Mouse (Mus musculus) hindbrain, embryonic 10.5 days (tissue): ENCODE measurements around the gene Syap1. TPM values are rescaled to one million over a fixed set of nuclear protein-coding genes. Genes with fewer than 3 reads are reported as not detected.
"Not testable (repeated sequence)": the region's sequence is repeated elsewhere in the genome, so short reads cannot be mapped to it uniquely, and the experiment has no call there.

Source experiments
- DNase-seq: peaks from one replicate; pipeline ENCODE4 v3.0.0-alpha.2; 2017; ENCODE audit warnings: low spot score
- H3K27ac ChIP-seq: fragments of 300-500 bp; sonication (generic); 2 replicates; pipeline ENCODE4 v1.5.1; 2016; ENCODE audit warnings: mild to moderate bottlenecking, moderate library complexity
- H3K27me3 ChIP-seq: fragments of 300-500 bp; sonication (generic); 2 replicates; pipeline ENCODE4 v1.6.1; 2016; ENCODE audit warnings: mild to moderate bottlenecking; ENCODE audit not compliant: poor library complexity, insufficient read depth, severe bottlenecking
- H3K36me3 ChIP-seq: fragments of 300-500 bp; sonication (generic); 2 replicates; pipeline ENCODE4 v1.6.1; 2016; ENCODE audit warnings: mild to moderate bottlenecking, moderate library complexity
- H3K4me1 ChIP-seq: fragments of 300-500 bp; sonication (generic); replicated peaks from 2 replicates; pipeline ENCODE4 v1.6.1; 2016; ENCODE audit warnings: mild to moderate bottlenecking
- H3K4me3 ChIP-seq: fragments of 300-500 bp; sonication (generic); 2 replicates; pipeline ENCODE4 v1.5.1; 2016; ENCODE audit warnings: mild to moderate bottlenecking, moderate library complexity
- H3K9me3 ChIP-seq: fragments of 300-500 bp; sonication (generic); 2 replicates; pipeline ENCODE4 v1.6.1; 2016; ENCODE audit warnings: mild to moderate bottlenecking, moderate library complexity
- WGBS: fragments of 180-500 bp; shearing (Covaris S2); methylation state at CpG from one replicate; pipeline ENCODE4 v1.1.7; 2016; 5-methylcytosine and 5-hydroxymethylcytosine counted together
- polyA plus RNA-seq: library from polyadenylated mRNA; unstranded; fragments of >200 nt; fragmentation: Nextera tagmentation; extraction: Ambion mirVana; gene quantifications from 2 replicates; pipeline ENCODE4 v1.2.1, GENCODE M21; 2016

Syap1 gene
- polyA plus RNA-seq, 1 experiment from 2014 or later = 22.0 TPM

- 41% methylated on average over 4 of the region's 4 CpGs for WGBS
- Histone ChIP-seq H3K36me3 (peaks cover 36% of the 10 kb centered on the region), H3K27me3 (0 out of 2 replicates have a peak, but pooled peaks cover 4% of the 10 kb centered on the region), H3K4me1 (no peaks in the 10 kb centered on the region), H3K9me3 (no peaks in the 10 kb centered on the region), H3K27ac (no peak overlapping the region), H3K4me3 (no peak overlapping the region)
- peak; percentile 4 for DNase-seq
Observed at GRCm38 (mm10) chrX:162871734-162872517, 16.3 kb downstream of the Syap1 start.

GRCm38 (mm10) chrX:162868294-162868965, 19.8 kb downstream of the Syap1 start:
- Histone ChIP-seq H3K36me3 (peaks cover 34% of the 10 kb centered on the region), H3K4me3 (no peak overlapping the region), H3K9me3 (no peaks in the 10 kb centered on the region), H3K27me3 (0 out of 2 replicates have a peak, but pooled peaks cover 4% of the 10 kb centered on the region), H3K4me1 (no peaks in the 10 kb centered on the region), H3K27ac (no peak overlapping the region)
- WGBS = 89% methylated on average over 3 of the region's 3 CpGs
- DNase-seq = no peak

GRCm38 (mm10) chrX:162848682-162849081, 39.6 kb downstream of the Syap1 start:
- WGBS = 87% methylated on average over 1 of the region's 1 CpGs
- Histone ChIP-seq H3K4me3 (no peak overlapping the region), H3K27me3 (no peaks in the 10 kb centered on the region), H3K27ac (no peak overlapping the region), H3K36me3 (no peaks in the 10 kb centered on the region), H3K9me3 (no peaks in the 10 kb centered on the region), H3K4me1 (no peaks in the 10 kb centered on the region)
- DNase-seq = no peak

DNA sequence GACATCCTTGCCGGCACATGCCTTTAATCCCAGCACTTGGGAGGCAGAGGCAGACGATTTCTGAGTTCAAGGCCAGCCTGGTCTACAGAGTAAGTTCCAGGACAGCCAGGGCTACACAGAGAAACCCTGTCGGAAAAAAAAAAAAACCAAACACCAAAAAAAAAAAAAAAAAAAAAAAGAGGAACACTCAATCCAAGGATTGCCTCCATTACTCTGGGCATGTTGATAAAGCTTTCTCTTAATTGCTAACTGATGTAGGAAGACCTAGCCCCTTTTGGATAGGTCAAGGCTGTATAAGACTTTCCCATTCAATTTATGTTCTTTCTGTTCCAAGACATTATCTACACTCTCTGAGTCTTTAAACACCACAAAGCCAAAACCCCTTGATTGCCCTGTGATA, 42.7 kb downstream of the Syap1 start:
- no peak overlapping the region for H3K4me3 ChIP-seq
- H3K27ac ChIP-seq = no peak overlapping the region
- WGBS = 84% methylated on average over 3 of the region's 3 CpGs
- no peaks in the 10 kb centered on the region for H3K9me3 ChIP-seq
- H3K27me3 ChIP-seq = no peaks in the 10 kb centered on the region
- H3K4me1 ChIP-seq = no peaks in the 10 kb centered on the region
- no peaks in the 10 kb centered on the region for H3K36me3 ChIP-seq
- DNase-seq = no peak

DNA sequence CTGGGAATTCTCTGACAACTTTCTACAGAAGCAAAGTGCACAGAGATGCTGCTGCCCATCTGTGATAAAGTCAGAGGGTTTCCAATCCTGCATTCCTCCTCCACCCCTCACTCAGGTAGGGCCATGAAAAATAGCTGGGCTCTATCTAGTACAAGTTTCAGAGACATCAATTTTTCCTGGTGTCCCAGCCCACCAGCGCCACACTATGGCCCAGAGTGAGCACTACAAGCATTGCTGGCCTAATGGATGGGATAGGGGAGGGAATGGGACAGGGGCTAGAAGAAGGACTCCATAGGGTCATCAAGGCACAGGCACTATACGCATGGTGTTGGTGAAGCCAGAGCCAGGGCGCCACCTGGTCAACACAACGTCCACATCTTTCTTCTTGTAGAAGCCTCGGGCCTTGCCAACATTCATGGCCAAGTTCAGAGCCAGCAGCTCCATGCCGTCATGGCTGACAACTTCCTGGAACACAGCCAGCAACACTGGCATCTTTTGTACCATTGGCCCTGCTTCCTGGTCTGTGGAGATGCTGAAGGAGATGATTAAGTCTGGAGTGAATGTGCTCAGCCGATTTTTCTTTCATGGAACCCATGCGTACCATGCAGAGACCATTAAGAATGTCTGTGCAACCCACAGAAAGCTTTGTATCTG, 43.7 kb downstream of the Syap1 start:
- H3K4me1 ChIP-seq = no peaks in the 10 kb centered on the region
- no peak overlapping the region for H3K27ac ChIP-seq
- DNase-seq = no peak
- H3K4me3 ChIP-seq = no peak overlapping the region
- no peaks in the 10 kb centered on the region for H3K9me3 ChIP-seq
- 77% methylated on average over 8 of the region's 8 CpGs for WGBS
- no peaks in the 10 kb centered on the region for H3K27me3 ChIP-seq
- H3K36me3 ChIP-seq = no peaks in the 10 kb centered on the region

GRCm38 (mm10) chrX:162832101-162832500, 56.1 kb downstream of the Syap1 start:
- peaks cover 21% of the 10 kb centered on the region for H3K27me3 ChIP-seq
- no peaks in the 10 kb centered on the region for H3K9me3 ChIP-seq
- no peak overlapping the region for H3K4me3 ChIP-seq
- H3K36me3 ChIP-seq = no peaks in the 10 kb centered on the region
- H3K27ac ChIP-seq = peak overlapping the region; percentile 56
- peak; percentile 36 for DNase-seq
- 33% methylated on average over 3 of the region's 3 CpGs for WGBS
- peaks cover 15% of the 10 kb centered on the region for H3K4me1 ChIP-seq

DNA sequence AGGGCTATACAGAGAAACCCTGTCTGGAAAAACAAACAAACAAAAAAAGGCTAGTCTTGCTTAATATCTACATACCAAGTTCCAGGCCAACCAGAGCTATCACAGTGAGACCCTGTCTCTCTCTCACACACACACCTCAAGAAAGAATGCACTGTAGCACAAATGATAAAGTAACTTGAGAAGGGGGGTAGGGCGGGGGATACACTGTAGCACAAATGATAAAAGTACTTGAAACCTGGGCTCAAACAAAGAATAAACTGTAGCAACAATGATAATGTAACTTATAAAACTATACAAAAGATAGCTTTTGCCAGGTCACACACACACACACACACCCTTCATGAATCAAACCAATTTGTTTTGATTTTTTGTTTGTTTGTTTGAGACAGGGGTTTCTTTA, 56.7 kb downstream of the Syap1 start:
- DNase-seq = no peak
- no peaks in the 10 kb centered on the region for H3K9me3 ChIP-seq
- H3K4me1 ChIP-seq = peaks cover 15% of the 10 kb centered on the region
- H3K36me3 ChIP-seq = no peaks in the 10 kb centered on the region
- peaks cover 21% of the 10 kb centered on the region for H3K27me3 ChIP-seq
- 52% methylated on average over 1 of the region's 1 CpGs for WGBS
- peak overlapping the region; percentile 56; the same call in 1 of the 2 replicates for H3K27ac ChIP-seq
- H3K4me3 ChIP-seq = no peak overlapping the region

DNA sequence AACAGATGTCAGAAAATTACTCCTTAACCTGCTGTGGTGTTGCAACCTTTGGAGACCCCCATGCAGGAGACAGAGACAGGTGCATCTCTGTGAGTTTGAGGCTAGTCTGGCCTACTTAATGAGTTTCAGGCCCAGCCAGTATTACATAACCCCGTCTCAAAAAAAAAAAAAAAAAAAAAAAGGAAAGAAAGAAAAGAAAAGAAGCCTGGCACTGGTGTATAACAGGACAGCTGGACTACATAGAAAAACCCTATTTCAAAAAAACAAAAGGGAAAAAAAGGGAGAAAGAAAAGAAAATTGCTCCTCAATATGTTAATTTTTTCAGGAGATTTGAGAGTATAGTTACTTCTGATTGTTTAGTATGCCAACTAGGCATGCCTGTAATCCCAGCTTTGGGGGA, 57.2 kb downstream of the Syap1 start:
- WGBS = 21% methylated on average over 1 of the region's 1 CpGs
- no peak for DNase-seq

GRCm38 (mm10) chrX:162830313-162830712, 57.9 kb downstream of the Syap1 start:
- WGBS = 63% methylated on average over 2 of the region's 2 CpGs
- H3K27me3 ChIP-seq = peaks cover 21% of the 10 kb centered on the region
- H3K36me3 ChIP-seq, H3K27ac ChIP-seq, DNase-seq, H3K4me3 ChIP-seq, H3K9me3 ChIP-seq: not testable (repeated sequence)
- H3K4me1 ChIP-seq = peaks cover 15% of the 10 kb centered on the region

More for the DNA sequence above, 57.2 kb downstream of the Syap1 start:
- H3K36me3 ChIP-seq = no peaks in the 10 kb centered on the region
- no peaks in the 10 kb centered on the region for H3K9me3 ChIP-seq
- peaks cover 15% of the 10 kb centered on the region for H3K4me1 ChIP-seq
- H3K27ac ChIP-seq = 0 out of 2 replicates have a peak overlapping the region, but pooled peaks have one; percentile 56
- H3K27me3 ChIP-seq = peaks cover 21% of the 10 kb centered on the region
- H3K4me3 ChIP-seq = no peak overlapping the region

GRCm38 (mm10) chrX:162829741-162830140, 58.5 kb downstream of the Syap1 start:
- H3K36me3 ChIP-seq = no peaks in the 10 kb centered on the region
- peaks cover 15% of the 10 kb centered on the region for H3K4me1 ChIP-seq
- H3K4me3 ChIP-seq = peak overlapping the region; percentile 65
- 46% methylated on average over 5 of the region's 5 CpGs for WGBS
- H3K9me3 ChIP-seq = no peaks in the 10 kb centered on the region
- H3K27me3 ChIP-seq = peaks cover 18% of the 10 kb centered on the region
- H3K27ac ChIP-seq = peak overlapping the region; percentile 69
- no peak for DNase-seq

DNA sequence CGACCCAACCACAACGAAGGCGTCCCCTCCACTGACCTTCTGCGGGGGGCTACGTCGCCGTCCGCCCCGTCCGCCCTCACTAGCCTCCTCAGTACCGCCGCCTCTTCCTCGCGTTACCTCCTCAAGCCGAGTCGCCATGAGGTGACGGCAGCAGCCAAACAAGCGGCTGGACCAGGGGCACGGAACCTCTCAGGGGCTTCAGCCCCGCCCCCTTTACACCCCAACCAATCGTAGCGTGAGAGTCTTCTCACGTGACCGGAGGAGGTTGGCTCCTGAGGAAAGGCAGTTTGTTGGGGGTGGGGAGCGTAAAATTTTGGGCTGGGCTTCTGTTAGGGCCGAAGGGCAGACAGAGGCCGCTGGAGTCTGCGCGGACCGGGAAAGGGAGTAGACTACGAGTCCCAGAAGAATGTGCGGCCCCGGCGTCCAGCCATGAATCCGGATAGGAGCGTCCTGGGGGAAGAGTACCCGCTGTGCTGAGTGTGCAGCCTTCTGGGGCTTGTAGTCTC, 59.0 kb downstream of the Syap1 start, which contains the start of gene Txlng:
Gene Txlng (minus strand): TSS at position 252 of the 506 bp plus-strand sequence.
- Histone ChIP-seq H3K27me3 (peaks cover 14% of the 10 kb centered on the region), H3K4me3 (peak within 1 kb of the TSS; percentile 65), H3K4me1 (peaks cover 15% of the 10 kb centered on the region), H3K27ac (peak within 1 kb of the TSS; percentile 84), H3K36me3 (no peaks in the 10 kb centered on the region), H3K9me3 (no peaks in the 10 kb centered on the region)
- DNase-seq = peak; percentile 93
- WGBS = 16% methylated on average over 37 of the region's 37 CpGs

DNA sequence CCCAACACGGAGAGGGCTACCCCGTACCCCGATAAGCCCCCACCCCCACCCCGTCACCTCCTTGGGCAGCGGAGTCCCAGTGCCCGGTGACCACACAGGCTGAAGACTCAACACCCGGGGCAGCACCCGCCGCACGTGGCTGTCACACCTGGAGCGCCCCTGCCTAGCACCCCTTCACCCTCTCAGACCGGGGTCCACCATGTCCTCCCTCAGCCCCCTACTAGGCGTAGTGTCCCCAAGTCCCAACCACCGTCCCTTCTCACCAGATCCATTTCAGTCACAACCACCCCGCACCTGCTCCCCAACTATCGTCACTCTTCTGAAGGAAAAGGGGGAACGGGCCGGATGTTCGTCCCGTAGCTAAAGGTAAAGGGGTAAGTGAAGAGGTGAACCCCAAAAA, 59.5 kb downstream of the Syap1 start:
- DNase-seq = no peak
- Histone ChIP-seq H3K27ac (peak overlapping the region; percentile 84), H3K4me3 (peak overlapping the region; percentile 65), H3K27me3 (peaks cover 10% of the 10 kb centered on the region), H3K36me3 (no peaks in the 10 kb centered on the region), H3K9me3 (no peaks in the 10 kb centered on the region), H3K4me1 (peaks cover 15% of the 10 kb centered on the region)
- 17% methylated on average over 20 of the region's 20 CpGs for WGBS
